5 mouse cellular contexts compared by ENCODE assay signal in genomic region chrX:142236146-142236545, GRCm38 (mm10). TPM values are rescaled to one million over a fixed set of nuclear protein-coding genes. Genes with fewer than 3 reads are reported as not detected.
"Had no signal": no experiment of that assay in that cellular context is flagged by ENCODE, and none has a peak within 500 bp of the region (broad histone marks: within the 10 kb centered on the region; RNA-seq: fewer than 3 reads in every experiment).

No protein-coding gene starts in this region.

RNA-seq across cellular contexts. Expression of gene Gucy2f, which starts 39.4 kb away (rescaled TPM):
- polyA plus RNA-seq: lung, embryonic 16.5 days; midbrain, embryonic 10.5 days; myocyte; small intestine, adult 2 months; thymus, postnatal 0 days had no signal
